Mouse (Mus musculus): ENCODE results near the gene Adh6a.

Adh6a gene

GRCm38 (mm10) chr3:138312965-138313364, at the start of gene Adh6a:
Gene Adh6a, plus strand, starts transcription at chr3:138313286.
- DNase-seq, result no peak

DNA sequence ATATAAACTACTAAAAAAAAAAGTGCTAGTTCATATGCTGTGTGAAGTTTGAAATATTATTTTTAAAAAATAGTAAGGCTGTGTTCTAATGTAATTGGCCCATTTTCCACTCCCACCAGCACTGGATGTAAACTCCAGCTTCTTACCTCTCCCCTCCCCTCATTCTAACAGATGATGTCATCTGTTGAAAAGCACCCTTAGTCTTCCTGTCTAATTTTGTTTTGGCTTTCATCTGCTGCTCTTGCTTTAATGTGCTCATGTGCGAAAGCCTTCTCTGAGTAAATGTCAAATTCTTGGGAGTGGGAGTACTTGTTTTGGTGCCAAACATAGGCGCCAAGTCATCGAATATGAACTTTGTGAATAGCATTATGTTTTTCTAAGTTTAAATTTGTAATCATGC, 48.4 kb upstream of the Adh6a start:
- no peak for DNase-seq

GRCm38 (mm10) chr3:138270507-138270906, 42.6 kb upstream of the Adh6a start:
- no peak for DNase-seq

- no peak for DNase-seq
Measured at GRCm38 (mm10) chr3:138271297-138271696, 41.8 kb upstream of the Adh6a start.

- no peak for DNase-seq
Measured at GRCm38 (mm10) chr3:138273080-138273479, 40.0 kb upstream of the Adh6a start.

GRCm38 (mm10) chr3:138275100-138275499, 38.0 kb upstream of the Adh6a start:
- DNase-seq, result no peak

DNA sequence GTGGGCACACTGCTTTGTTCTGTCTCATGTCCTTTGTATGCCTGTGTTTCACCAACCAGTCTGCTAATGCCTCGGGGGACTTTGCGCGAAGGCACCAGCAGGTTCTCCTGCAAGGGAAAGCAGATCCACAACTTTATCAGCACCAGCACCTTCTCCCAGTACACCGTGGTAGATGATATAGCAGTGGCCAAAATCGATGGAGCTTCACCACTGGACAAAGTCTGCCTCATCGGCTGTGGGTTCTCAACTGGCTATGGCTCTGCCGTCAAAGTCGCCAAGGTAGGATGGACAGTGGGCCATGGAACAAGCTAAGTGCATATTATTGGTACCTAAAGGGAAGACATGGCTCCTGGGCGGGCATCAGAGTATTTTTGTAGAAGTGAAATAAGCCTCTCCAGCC, 30.5 kb upstream of the Adh6a start:
- DNase-seq, result no peak

GRCm38 (mm10) chr3:138283831-138284230, 29.3 kb upstream of the Adh6a start:
- no peak for DNase-seq

GRCm38 (mm10) chr3:138285986-138286385, 27.1 kb upstream of the Adh6a start:
- no peak for DNase-seq

DNA sequence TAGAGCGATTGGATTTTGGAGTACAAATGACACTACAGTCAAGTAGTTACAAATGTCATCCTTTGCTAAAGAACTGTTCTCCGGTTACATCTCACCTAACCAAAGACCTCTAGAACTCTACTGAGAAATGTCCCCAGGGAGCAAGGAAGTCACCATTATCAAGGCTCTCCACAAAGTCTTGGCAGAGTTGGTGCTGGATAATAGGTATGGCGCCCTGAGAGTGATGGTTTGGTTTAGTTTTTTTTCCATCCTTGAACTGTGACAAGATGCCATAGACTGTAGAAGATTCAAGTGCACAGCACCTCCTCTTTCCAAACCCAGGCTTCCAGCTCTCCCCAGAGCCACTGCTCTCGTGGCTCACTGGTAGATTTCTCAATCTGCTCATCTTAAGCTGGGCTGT, 25.4 kb upstream of the Adh6a start:
- no peak for DNase-seq

- DNase-seq, result no peak
Measured at GRCm38 (mm10) chr3:138290672-138291071, 22.4 kb upstream of the Adh6a start.

DNA sequence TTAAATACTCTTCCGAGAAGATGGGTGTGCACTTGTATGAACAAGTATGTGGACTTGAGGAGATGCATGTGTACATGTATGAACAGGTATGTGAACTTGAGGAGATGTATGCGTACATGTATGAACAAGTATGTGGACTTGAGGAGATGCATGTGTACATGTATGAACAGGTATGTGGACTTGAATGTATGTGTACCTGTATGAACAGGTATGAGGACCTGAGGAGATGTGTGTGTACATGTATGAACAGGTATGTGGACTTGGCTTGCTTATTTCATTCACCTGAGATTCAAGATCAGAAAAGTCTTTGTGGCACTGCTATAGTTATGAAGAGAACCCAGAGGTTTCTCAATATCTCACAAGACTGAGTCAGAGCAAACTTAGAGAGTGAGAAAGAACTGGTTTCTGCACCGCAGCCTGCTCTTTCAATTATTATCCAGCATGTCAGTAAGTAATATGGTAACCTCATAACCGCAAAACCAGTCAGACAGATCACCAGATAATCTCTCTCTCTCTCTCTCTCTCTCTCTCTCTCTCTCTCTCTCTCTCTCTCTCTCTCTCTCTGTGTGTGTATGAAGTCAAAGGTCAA, 21.5 kb upstream of the Adh6a start:
- DNase-seq, result no peak

DNA sequence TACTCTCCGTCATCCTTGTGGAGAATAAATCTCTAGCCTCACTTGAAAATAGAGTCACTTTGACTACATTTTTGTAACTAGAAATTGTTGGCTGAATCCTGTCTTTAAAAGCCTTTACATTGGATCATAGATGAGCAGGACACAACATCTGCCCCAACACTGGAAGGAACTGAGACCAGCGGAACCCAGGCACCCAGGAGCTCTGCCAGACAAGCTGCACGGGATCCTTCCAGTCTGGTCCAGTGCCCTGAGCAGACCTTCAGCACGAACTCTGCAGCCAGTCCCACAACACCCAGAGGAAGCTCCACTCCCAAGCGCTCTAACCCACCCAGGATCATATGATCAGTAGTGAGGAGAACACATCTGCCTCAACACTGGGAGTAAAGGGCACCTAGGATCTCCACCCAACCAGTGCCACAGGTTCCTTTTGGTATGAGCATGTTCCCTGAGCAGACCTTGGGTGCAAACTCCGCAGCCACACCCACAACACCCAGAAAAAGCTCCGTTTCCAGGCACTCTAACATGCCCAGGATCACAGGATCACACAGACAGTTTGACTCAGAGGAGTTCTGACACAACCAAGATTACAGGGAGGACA, 19.7 kb upstream of the Adh6a start:
- no peak for DNase-seq

GRCm38 (mm10) chr3:138300130-138300529, 13.0 kb upstream of the Adh6a start:
- no peak for DNase-seq

- no peak for DNase-seq
Measured at GRCm38 (mm10) chr3:138302676-138303075, 10.4 kb upstream of the Adh6a start.

DNA sequence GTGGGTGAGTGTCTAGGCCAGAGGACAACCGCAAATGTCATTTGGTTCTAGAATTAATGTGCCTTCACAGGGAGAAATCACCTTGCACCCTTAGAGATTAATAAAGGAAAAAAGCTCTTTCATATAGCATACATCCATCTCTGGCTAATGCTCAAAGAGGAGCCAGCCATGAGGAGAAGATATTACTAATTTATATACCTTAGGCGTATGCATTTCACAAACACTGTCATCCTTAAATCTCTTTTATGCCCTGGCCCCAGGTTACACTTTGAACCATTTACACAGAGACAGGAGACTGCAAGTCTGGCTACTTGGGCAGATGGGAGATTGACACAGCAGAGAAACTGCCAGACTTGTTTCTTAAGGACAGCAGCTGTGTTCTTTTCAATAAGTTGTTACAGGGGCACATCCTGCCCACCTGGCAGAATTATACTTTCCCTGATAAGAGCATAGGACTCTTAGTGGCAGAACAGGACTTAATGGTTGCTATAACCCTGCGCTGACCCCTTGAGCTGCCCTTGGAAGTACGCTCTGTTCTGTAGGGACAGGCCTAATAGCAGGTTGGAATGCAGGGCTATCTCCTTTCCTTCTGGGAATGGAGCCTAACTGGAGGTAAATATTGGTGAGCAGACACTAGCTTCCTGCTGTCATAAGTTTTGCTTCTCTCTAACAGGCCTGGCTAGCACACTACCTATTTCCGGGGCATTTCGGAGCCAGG, 9.2 kb upstream of the Adh6a start:
- no peak for DNase-seq

- no peak for DNase-seq
Measured at GRCm38 (mm10) chr3:138304489-138304871, 8.6 kb upstream of the Adh6a start.

- DNase-seq, result no peak
Measured at GRCm38 (mm10) chr3:138305486-138306289, 7.4 kb upstream of the Adh6a start.

DNA sequence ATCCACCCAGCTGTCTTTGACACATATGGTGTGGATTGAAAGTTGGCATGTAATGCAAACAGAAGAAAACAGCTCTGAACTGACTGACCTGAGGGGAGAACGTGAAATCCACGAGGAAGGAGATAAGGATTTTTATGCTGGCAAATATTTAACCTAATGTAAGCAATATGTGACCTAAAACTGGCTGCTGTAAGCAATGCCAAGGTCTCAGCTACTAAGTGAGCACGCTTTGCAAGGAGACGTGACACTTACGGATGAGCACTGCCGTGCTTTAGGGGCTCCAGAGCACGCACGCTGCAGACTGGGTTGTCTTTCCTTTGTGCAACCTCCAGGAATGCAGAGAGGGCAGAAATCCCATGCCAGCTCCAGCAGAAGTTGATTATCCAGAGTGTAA, 6.8 kb upstream of the Adh6a start:
- DNase-seq, result no peak

GRCm38 (mm10) chr3:138309910-138310309, 3.2 kb upstream of the Adh6a start:
- no peak for DNase-seq

DNA sequence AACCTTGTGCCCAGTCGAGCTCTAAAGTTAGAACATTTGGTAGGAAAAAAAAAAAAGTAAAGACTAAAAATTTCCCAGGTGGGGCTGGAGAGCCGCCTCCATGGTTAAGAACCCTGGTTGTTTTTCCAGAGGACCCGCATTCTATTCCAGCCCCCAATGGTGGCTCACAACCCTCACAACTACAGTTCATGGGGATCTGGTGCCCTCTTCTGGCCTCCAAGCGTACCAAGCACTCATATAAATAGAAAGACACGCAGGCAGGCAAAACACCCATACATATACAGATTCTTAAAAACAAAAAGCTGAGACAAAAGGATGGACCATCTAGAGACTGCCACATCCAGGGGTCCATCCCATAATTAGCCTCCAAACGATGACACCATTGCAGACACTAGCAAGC, 2.1 kb upstream of the Adh6a start:
- peak in 1 of 2 experiments; percentile 6 for DNase-seq

GRCm38 (mm10) chr3:138316908-138317472, 3.9 kb downstream of the Adh6a start:
- no peak for DNase-seq

- no peak for DNase-seq
Measured at GRCm38 (mm10) chr3:138325001-138325400, 11.9 kb downstream of the Adh6a start.
